Mouse (Mus musculus): ENCODE results near the gene Gm20807. TPM values are rescaled to one million over a fixed set of nuclear protein-coding genes. Genes with fewer than 3 reads are reported as not detected.
"Not testable (repeated sequence)": the region's sequence is repeated elsewhere in the genome, so short reads cannot be mapped to it uniquely, and the experiment has no call there.

Gene Gm20807
- total RNA-seq (2015; ENCODE audit: low replicate concordance), result not detected in 2 replicates
- not detected in 2 replicates for total RNA-seq (2017; ENCODE audit: low replicate concordance)

DNA sequence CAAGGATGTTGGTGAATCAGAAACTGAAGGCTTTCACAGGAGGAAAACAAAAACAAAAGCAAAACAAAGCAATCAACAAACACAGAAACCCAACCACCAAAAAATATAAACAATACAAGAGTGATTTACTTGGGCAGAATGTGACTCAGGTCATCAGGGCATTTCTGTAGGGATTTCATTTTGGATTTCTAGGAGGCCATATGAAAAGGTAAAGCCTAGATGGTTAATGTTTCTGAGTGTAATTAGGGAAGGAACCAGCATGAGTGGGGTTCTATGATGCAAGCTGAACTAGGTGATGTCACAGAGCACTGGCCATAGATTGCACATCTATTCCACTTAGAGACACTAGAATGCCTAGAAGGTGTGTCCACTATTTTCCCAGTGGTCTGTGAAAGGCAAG lies at the start of gene Gm20807:
TSS of gene Gm20807 (plus strand) at position 301 of the 400 bp plus-strand sequence.
- not testable (repeated sequence) for ATAC-seq (replicated peaks; ENCODE audit: low FRiP score, poor library complexity, severe bottlenecking)

Other genes starting within 250 kb of the Gm20807 start
- not detected in 2 replicates for gene Gm21891, start 90.6 kb downstream of the Gm20807 start, total RNA-seq (2015; ENCODE audit: low replicate concordance)
- gene Gm21891, start 90.6 kb downstream of the Gm20807 start, total RNA-seq (2017; ENCODE audit: low replicate concordance), result not detected in 2 replicates
- gene Gm21425, start 119.1 kb downstream of the Gm20807 start, total RNA-seq (2015; ENCODE audit: low replicate concordance), result not detected in 2 replicates
- gene Gm21425, start 119.1 kb downstream of the Gm20807 start, total RNA-seq (2017; ENCODE audit: low replicate concordance), result not detected in 2 replicates
- gene Gm21828, start 181.0 kb downstream of the Gm20807 start, total RNA-seq (2015; ENCODE audit: low replicate concordance), result not detected in 2 replicates
- not detected in 2 replicates for gene Gm21828, start 181.0 kb downstream of the Gm20807 start, total RNA-seq (2017; ENCODE audit: low replicate concordance)
- not detected in 2 replicates for gene Gm21440, start 209.5 kb downstream of the Gm20807 start, total RNA-seq (2015; ENCODE audit: low replicate concordance)
- gene Gm21440, start 209.5 kb downstream of the Gm20807 start, total RNA-seq (2017; ENCODE audit: low replicate concordance), result not detected in 2 replicates
- not detected in 2 replicates for gene Gm21454, start 209.6 kb downstream of the Gm20807 start, total RNA-seq (2015; ENCODE audit: low replicate concordance)
- gene Gm21454, start 209.6 kb downstream of the Gm20807 start, total RNA-seq (2017; ENCODE audit: low replicate concordance), result not detected in 2 replicates